Mouse (Mus musculus): Measurements from ENCODE around the gene C2cd5.

C2cd5 gene

GRCm38 (mm10) chr6:143115011-143115445 is 15.1 kb upstream of the C2cd5 start:
- peak; percentile 48 to 78 for DNase-seq

- peak; percentile 72 to 87 for DNase-seq
Observed at GRCm38 (mm10) chr6:143114556-143114955, 14.6 kb upstream of the C2cd5 start.

- no peak for DNase-seq
Observed at GRCm38 (mm10) chr6:143110371-143110770, 10.4 kb upstream of the C2cd5 start.

- no peak for DNase-seq
Observed at GRCm38 (mm10) chr6:143109622-143110218, 9.8 kb upstream of the C2cd5 start.

- DNase-seq: no peak
Observed at GRCm38 (mm10) chr6:143108031-143108430, 8.1 kb upstream of the C2cd5 start.

- DNase-seq: no peak
Observed at GRCm38 (mm10) chr6:143107611-143108010, 7.7 kb upstream of the C2cd5 start.

GRCm38 (mm10) chr6:143105766-143106165 is 5.8 kb upstream of the C2cd5 start:
- DNase-seq: no peak

- no peak for DNase-seq
Observed at GRCm38 (mm10) chr6:143103981-143104680, 4.2 kb upstream of the C2cd5 start.

- DNase-seq: no peak
Observed at GRCm38 (mm10) chr6:143100478-143101115, 656 bp upstream of the C2cd5 start.

- DNase-seq: peak; percentile 50 to 51
Observed at GRCm38 (mm10) chr6:143099281-143099680, 660 bp downstream of the C2cd5 start.

GRCm38 (mm10) chr6:143095126-143095525 is 4.8 kb downstream of the C2cd5 start:
- DNase-seq: no peak

GRCm38 (mm10) chr6:143092856-143093255 is 7.1 kb downstream of the C2cd5 start:
- DNase-seq: no peak

GRCm38 (mm10) chr6:143091076-143091475 is 8.9 kb downstream of the C2cd5 start:
- DNase-seq: no peak

- DNase-seq: no peak
Observed at GRCm38 (mm10) chr6:143087332-143087731, 12.6 kb downstream of the C2cd5 start.

- no peak for DNase-seq
Observed at GRCm38 (mm10) chr6:143085898-143086297, 14.0 kb downstream of the C2cd5 start.

- DNase-seq: no peak
Observed at GRCm38 (mm10) chr6:143084314-143085025, 15.5 kb downstream of the C2cd5 start.

- DNase-seq: no peak
Observed at GRCm38 (mm10) chr6:143081479-143082106, 18.3 kb downstream of the C2cd5 start.

GRCm38 (mm10) chr6:143080774-143081173 is 19.2 kb downstream of the C2cd5 start:
- no peak for DNase-seq

GRCm38 (mm10) chr6:143079126-143079525 is 20.8 kb downstream of the C2cd5 start:
- DNase-seq: no peak

GRCm38 (mm10) chr6:143076461-143076860 is 23.5 kb downstream of the C2cd5 start:
- DNase-seq: no peak

GRCm38 (mm10) chr6:143073914-143074313 is 26.0 kb downstream of the C2cd5 start:
- no peak for DNase-seq

- DNase-seq: no peak
Observed at GRCm38 (mm10) chr6:143073476-143073875, 26.5 kb downstream of the C2cd5 start.
